Mouse (Mus musculus) midbrain, embryonic 14.5 days (tissue): ENCODE results near the gene Akr1c14. TPM values are rescaled to one million over a fixed set of nuclear protein-coding genes. Genes with fewer than 3 reads are reported as not detected.
"Not testable (repeated sequence)": the region's sequence is repeated elsewhere in the genome, so short reads cannot be mapped to it uniquely, and the experiment has no call there.

Experiments
- ATAC-seq: fragments of 200-750 bp; cut with Nextera tagmentation; 2 replicates; pipeline ENCODE4 v1.8.0; 2017; ENCODE audit warnings: moderate number of reproducible peaks, moderate library complexity; ENCODE audit not compliant: low FRiP score, low TSS enrichment
- DNase-seq: peaks from one replicate; pipeline ENCODE4 v3.0.0-alpha.2; 2015
- H3K27ac ChIP-seq: fragments of 300-500 bp; sonication (generic); replicated peaks from 2 replicates; pipeline ENCODE4 v1.5.1; 2014; ENCODE audit warnings: mild to moderate bottlenecking, low read depth, low read length, moderate library complexity
- H3K27me3 ChIP-seq: fragments of 300-500 bp; sonication (generic); 2 replicates; pipeline ENCODE4 v1.6.1; 2014; ENCODE audit warnings: low read length, control low read depth, mixed read lengths; ENCODE audit not compliant: control insufficient read depth, insufficient read depth
- H3K36me3 ChIP-seq: fragments of 300-500 bp; sonication (generic); 2 replicates; pipeline ENCODE4 v1.6.1; 2014; ENCODE audit warnings: low read length, control low read depth; ENCODE audit not compliant: control insufficient read depth, insufficient read depth
- H3K4me1 ChIP-seq: fragments of 300-500 bp; sonication (generic); 2 replicates; pipeline ENCODE4 v1.6.1; 2014; ENCODE audit warnings: mild to moderate bottlenecking, antibody characterized with exemption, low read length, control low read depth; ENCODE audit not compliant: control insufficient read depth, insufficient read depth
- H3K4me2 ChIP-seq: fragments of 300-500 bp; sonication (generic); 2 replicates; pipeline ENCODE4 v1.6.1; 2014; ENCODE audit warnings: mild to moderate bottlenecking, low read length, moderate library complexity
- H3K4me3 ChIP-seq: fragments of 300-500 bp; sonication (generic); replicated peaks from 2 replicates; pipeline ENCODE4 v1.5.1; 2014; ENCODE audit warnings: low read depth, low read length
- H3K9ac ChIP-seq: fragments of 300-500 bp; sonication (generic); replicated peaks from 2 replicates; pipeline ENCODE4 v1.6.1; 2014; ENCODE audit warnings: mild to moderate bottlenecking, low read length, moderate library complexity
- H3K9me3 ChIP-seq: fragments of 300-500 bp; sonication (generic); 2 replicates; pipeline ENCODE4 v1.6.1; 2016; ENCODE audit warnings: low read length, control low read depth, mixed read lengths; ENCODE audit not compliant: control insufficient read depth
- WGBS: fragments of 180-500 bp; shearing (Covaris S2); extraction: QIAGEN DNeasy Blood & Tissue Kit; methylation state at CpG from one replicate; pipeline ENCODE4 v1.1.7; 2014; 5-methylcytosine and 5-hydroxymethylcytosine counted together
- polyA plus RNA-seq: library from polyadenylated mRNA; unstranded; fragments of >200 nt; fragmentation: Nextera tagmentation; extraction: Ambion mirVana; gene quantifications from 2 replicates; pipeline ENCODE4 v1.2.1, GENCODE M21; 2014

Akr1c14 gene
- polyA plus RNA-seq, 1 experiment from 2014 or later: 0.89 TPM

DNA sequence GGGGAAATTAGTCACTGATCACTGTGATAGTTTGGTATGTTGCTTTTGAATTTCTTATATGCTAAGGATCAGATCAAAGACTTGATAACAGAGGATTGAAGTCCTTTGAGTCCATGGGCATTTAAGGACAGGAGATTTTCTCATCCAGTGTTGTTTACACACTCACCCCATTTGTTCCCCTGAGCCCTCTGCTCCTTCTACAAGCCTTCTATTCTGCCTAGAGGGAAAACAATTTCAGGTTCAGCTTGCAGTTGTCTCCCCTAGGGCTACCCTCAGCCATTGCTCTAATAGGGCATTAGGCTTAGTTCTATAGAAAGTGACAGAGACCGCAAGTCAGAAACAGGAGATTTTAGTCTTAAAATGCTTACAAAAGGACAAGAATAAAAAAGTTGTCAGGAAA lies 585 bp upstream of the Akr1c14 start:
- Histone ChIP-seq H3K9ac (no peak overlapping the region), H3K27ac (no peak overlapping the region), H3K9me3 (no peaks in the 10 kb centered on the region), H3K4me2 (no peak overlapping the region), H3K36me3 (no peaks in the 10 kb centered on the region), H3K27me3 (no peaks in the 10 kb centered on the region), H3K4me1 (no peaks in the 10 kb centered on the region), H3K4me3 (no peak overlapping the region)
- WGBS: 94% methylated on average over 1 of the region's 1 CpGs
- ATAC-seq: no peak
- DNase-seq: no peak

DNA sequence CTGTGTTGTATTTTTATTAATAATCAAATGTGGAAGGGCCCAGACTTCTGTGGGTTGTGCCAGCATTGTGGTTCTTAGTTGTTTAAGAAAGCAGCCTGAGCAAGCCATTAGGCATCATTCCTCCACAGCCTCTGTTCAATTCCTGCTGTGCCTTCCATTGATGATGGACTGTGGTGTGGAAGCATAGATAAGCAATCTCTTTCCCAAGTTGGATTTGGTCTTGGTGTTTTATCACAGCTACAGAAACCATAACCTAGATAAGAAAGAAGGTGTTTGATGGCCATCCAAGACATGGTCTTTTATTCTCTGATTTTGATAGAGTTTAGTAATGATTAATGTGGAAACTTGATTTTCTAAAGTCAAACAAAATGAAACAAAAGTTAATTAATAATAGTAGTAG lies 844 bp downstream of the Akr1c14 start:
- no peak for ATAC-seq
- DNase-seq: no peak
- no peaks in the 10 kb centered on the region for H3K9me3 ChIP-seq
- no peak overlapping the region for H3K9ac ChIP-seq
- H3K27me3 ChIP-seq: no peaks in the 10 kb centered on the region
- H3K4me1 ChIP-seq: no peaks in the 10 kb centered on the region
- H3K36me3 ChIP-seq: no peaks in the 10 kb centered on the region
- no peak overlapping the region for H3K4me2 ChIP-seq
- no peak overlapping the region for H3K4me3 ChIP-seq
- no peak overlapping the region for H3K27ac ChIP-seq

DNA sequence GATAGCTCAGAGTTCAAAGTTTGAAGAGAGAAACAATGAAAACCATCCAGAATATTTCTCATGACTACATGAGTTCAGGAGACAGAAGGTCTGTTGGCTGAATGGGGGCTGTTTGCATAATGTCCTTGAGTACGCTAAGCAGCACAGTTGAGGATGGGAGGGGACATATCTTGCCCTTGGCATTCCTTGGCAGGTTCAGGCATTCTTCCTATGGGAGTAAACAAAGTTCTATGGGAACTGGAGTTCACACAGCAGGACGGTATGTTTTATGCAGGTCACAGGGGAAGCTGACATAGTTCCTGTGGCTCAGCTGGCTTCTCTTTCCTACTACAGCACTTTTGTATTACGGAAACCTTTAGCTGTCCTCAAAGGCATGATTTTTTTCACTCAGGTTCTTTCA lies 6.6 kb downstream of the Akr1c14 start:
- ATAC-seq (no peak), DNase-seq (no peak)
- WGBS: 91% methylated on average over 3 of the region's 3 CpGs
- H3K4me2 ChIP-seq: no peak overlapping the region
- no peaks in the 10 kb centered on the region for H3K27me3 ChIP-seq
- H3K27ac ChIP-seq: no peak overlapping the region
- H3K9me3 ChIP-seq: no peaks in the 10 kb centered on the region
- H3K36me3 ChIP-seq: no peaks in the 10 kb centered on the region
- no peak overlapping the region for H3K9ac ChIP-seq
- no peak overlapping the region for H3K4me3 ChIP-seq
- H3K4me1 ChIP-seq: no peaks in the 10 kb centered on the region

DNA sequence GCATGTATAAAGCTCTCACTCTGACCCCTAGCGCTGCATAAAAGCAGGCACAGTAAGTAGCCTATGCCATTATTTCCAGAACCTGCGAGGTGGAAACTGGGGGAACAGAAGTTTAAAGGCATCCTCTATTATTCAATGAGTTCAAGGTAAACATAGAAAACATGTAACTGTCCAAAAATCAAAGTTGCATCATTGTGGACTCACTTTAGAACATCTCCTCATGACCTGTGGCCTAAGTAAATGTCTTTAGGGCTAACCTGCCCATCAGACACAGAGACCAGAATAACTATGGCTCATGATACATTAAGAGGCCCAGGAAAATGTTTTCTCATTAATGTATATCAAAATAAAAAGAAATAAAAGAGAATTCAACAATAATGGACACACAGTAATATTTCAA lies 7.4 kb downstream of the Akr1c14 start:
- Histone ChIP-seq H3K27me3 (no peaks in the 10 kb centered on the region), H3K4me1 (no peaks in the 10 kb centered on the region), H3K4me3 (no peak overlapping the region), H3K9ac (no peak overlapping the region), H3K27ac (no peak overlapping the region), H3K9me3 (no peaks in the 10 kb centered on the region), H3K36me3 (no peaks in the 10 kb centered on the region), H3K4me2 (no peak overlapping the region)
- DNase-seq (no peak), ATAC-seq (no peak)
- 84% methylated on average over 2 of the region's 2 CpGs for WGBS

DNA sequence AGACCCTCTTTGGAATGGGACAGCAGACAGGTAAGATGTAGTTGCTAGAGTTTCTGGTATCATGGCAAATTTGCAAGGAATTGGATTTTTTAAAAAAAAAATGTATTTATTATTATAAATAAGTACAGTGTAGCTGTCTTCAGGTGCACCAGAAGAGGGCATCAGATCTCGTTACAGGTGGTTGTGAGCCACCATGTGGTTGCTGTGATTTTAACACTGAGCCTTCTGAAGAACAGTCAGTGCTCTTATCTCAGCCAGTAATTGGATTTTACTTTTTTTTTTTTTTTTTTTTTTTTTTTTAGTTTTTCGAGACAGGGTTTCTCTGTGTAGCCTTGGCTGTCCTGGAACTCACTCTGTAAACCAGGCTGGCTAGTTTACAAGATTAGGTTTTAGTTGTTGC lies 9.4 kb downstream of the Akr1c14 start:
- not testable (repeated sequence) for DNase-seq, H3K4me1 ChIP-seq, H3K27ac ChIP-seq, H3K9me3 ChIP-seq, H3K4me3 ChIP-seq, H3K36me3 ChIP-seq, H3K4me2 ChIP-seq, H3K9ac ChIP-seq, H3K27me3 ChIP-seq, ATAC-seq
- 70% methylated on average over 2 of the region's 2 CpGs for WGBS

DNA sequence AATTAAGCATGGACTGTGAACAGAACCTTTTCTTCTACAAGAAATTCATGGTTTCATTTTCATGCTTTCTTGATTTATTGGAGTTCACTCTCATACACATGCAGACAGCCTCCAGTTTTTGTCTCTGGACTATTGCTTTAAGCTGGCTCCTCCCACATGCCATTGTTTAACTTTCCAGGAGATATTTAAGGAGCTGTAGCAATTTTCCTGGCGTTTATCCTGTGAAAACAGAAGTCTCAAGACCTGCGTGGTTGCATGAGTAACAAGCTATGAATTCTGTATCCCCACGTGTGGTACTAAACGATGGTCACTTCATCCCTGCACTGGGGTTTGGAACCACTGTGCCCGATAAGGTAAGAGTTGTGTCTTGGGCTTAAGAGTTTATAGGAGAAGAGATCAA lies 10.6 kb downstream of the Akr1c14 start:
- peak; percentile 4 for DNase-seq
- Histone ChIP-seq H3K27me3 (no peaks in the 10 kb centered on the region), H3K36me3 (no peaks in the 10 kb centered on the region), H3K27ac (no peak overlapping the region), H3K4me1 (no peaks in the 10 kb centered on the region), H3K4me3 (no peak overlapping the region), H3K4me2 (no peak overlapping the region), H3K9me3 (no peaks in the 10 kb centered on the region), H3K9ac (no peak overlapping the region)
- ATAC-seq: no peak
- WGBS: 60% methylated on average over 5 of the region's 5 CpGs

DNA sequence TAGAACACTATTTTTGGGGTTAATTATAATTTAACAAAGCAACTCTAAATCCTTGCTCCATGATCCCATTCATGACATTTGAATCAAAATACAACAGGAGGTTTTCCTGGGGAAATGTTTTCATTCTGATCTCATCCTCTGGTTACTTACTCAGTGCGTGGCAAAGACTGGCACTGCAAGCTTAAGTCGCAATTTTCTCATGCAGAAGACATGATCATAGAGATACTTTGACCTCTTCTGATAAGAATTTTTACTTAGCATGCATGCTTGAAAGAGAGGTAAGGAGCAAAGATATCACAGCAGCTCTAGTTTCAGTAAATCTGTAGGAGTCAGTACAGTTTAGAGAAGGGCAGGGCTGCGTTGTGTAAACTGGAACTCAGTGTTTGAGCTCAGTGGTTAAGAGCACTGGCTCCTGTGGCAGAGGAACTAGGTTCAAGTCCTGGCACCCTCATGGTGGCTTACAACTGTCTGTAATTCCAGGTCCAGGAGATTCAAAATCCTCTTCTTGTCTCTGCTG lies 11.5 kb downstream of the Akr1c14 start:
- no peaks in the 10 kb centered on the region for H3K36me3 ChIP-seq
- H3K4me3 ChIP-seq: no peak overlapping the region
- no peaks in the 10 kb centered on the region for H3K9me3 ChIP-seq
- ATAC-seq: no peak
- no peaks in the 10 kb centered on the region for H3K4me1 ChIP-seq
- no peak for DNase-seq
- H3K27ac ChIP-seq: no peak overlapping the region
- no peak overlapping the region for H3K4me2 ChIP-seq
- 66% methylated on average over 3 of the region's 3 CpGs for WGBS
- H3K27me3 ChIP-seq: no peaks in the 10 kb centered on the region
- H3K9ac ChIP-seq: no peak overlapping the region

DNA sequence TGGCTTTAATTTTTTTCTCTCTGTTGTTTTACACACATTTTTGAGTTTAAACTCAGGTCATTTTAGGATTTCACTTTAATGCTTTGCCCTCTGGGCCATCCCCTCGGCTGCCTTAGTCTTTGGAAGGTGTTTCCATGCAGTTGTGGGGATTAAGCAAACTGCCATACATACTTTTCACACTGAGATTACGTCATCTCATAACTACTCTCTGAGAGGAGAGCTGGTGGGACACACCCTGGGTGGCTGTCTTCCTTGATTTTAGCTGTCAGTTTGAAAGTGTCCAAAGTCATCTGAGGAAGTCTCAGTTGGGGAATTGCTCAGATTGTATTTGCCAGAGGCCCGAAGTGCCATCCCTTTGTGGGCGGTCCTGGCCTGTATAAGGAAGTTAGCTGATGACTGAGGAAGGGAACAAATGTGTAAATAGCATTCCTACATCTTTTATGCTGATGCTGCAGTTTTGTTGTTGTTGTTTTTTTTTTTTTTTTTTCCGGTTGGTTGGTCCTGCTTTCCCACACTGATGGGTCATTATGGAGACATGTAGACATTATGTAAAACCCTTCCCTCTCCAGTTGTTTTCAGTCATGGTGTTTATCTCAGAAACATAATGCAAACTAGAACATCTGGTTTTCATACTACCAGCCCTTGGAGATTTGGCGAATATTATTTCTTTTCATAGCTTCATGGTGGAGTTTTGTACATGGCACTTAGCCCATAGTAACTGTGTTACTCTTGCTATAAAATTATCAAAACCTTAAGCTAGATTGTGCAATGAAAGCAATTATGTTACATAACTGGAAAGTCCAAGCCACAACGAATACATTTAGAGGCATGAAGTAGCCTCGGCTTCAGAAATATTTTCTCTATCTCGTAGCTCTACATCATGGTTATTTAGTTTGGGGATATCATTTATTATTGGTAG lies 28.0 kb downstream of the Akr1c14 start:
- 91% methylated on average over 9 of the region's 9 CpGs for WGBS
- no peaks in the 10 kb centered on the region for H3K9me3 ChIP-seq
- no peaks in the 10 kb centered on the region for H3K27me3 ChIP-seq
- H3K36me3 ChIP-seq: no peaks in the 10 kb centered on the region
- H3K9ac ChIP-seq: no peak overlapping the region
- ATAC-seq (no peak), DNase-seq (no peak)
- no peak overlapping the region for H3K4me2 ChIP-seq
- no peak overlapping the region for H3K4me3 ChIP-seq
- H3K4me1 ChIP-seq: no peaks in the 10 kb centered on the region
- H3K27ac ChIP-seq: no peak overlapping the region

DNA sequence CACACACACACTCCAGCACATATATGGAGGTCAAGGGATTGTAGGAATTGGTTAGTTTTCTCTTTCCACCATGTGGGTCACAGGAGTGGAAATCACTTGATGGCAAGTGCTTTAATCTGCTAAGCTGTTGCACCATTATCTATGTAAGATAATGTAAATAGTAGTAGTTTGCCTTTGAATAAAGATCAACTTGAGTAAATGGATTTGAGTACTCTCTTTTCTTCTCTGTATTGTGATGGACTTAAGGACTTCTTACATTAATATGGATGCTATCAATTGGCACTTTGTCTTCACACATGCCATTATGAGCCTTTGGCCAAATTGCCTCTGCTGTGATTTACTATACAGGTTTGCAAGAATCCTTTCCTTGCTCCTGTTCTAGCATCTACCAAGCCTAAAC lies 31.1 kb downstream of the Akr1c14 start:
- H3K36me3 ChIP-seq: no peaks in the 10 kb centered on the region
- H3K4me2 ChIP-seq: no peak overlapping the region
- DNase-seq (no peak), ATAC-seq (no peak)
- no peak overlapping the region for H3K9ac ChIP-seq
- H3K27me3 ChIP-seq: no peaks in the 10 kb centered on the region
- H3K4me1 ChIP-seq: no peaks in the 10 kb centered on the region
- H3K9me3 ChIP-seq: no peaks in the 10 kb centered on the region
- H3K4me3 ChIP-seq: no peak overlapping the region
- H3K27ac ChIP-seq: no peak overlapping the region
